Mouse (Mus musculus) adrenal gland, adult 18-20 months (tissue): ENCODE measurements around the gene Tle2. TPM values are rescaled to one million over a fixed set of nuclear protein-coding genes. Genes with fewer than 3 reads are reported as not detected.

ENCODE experiments used
- DNase-seq, 2 experiments: peaks; one replicate each; pipeline ENCODE4 v3.0.0; 2021 to 2022; ENCODE audit warnings: low spot score in 2 of 2
- total RNA-seq, 2 experiments: library from RNA; stranded (reverse); gene quantifications; 1 replicate in 1 of 2; 2 replicates in 1 of 2; pipeline ENCODE4 v1.2.3; 2021

The Tle2 gene
- total RNA-seq, 2 experiments from 2014 or later, result 58.2 to 65.6 TPM

- DNase-seq, result no peak
Measured at GRCm38 (mm10) chr10:81604019-81604967, 29.9 kb downstream of the Tle2 start.

DNA sequence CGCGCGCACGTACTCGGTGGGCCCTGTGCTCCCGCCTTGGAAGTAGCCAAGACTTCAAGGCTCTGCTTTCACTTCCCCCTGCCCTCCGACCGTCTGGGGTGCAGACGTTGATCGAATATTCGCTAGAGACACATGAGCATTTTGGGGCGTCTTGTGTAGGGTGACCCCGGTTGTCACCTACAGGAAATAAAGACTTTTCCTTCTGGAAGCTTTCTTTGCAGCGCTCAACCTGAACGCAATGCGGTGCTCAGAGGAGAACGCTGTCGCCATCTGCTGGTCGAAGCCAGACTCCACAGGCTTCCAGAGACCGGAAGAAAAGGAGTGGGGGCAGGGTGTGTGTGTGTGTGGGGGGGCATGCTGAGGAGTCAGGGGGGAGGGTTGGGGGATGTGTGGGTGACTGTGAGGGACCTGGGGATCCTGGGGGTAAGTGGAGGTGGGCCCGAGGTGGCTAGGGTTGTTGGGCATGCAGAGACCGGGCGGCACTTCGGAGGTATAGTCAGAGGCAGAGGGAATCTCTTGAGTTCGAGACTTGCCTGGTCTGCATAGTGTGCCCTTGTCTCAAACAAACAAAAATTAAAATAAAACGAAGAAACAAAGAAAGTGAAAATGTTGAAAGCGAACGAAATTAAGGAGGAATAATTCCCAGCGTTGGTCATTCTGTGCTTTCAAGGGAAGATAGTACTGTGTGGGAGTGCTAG lies 30.8 kb downstream of the Tle2 start:
- DNase-seq, result peak; percentile 81 to 84

DNA sequence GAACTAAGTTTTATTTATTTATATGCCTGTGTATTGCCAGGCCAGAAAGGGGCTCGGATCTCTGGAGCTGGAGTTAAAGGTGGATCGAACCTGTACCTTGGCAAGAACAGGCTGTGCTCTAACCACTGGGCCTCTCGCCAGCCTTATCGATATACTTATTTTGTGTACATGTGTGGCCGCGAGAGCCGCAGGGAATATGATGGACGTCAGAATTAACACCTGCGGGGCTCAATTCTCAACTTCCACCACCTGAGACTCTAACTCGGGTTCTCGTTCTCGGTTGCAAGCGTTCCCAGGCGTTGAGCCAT lies 31.3 kb downstream of the Tle2 start:
- DNase-seq, result no peak

GRCm38 (mm10) chr10:81605974-81606751 lies 31.8 kb downstream of the Tle2 start, which contains the start of gene BC025920:
Gene BC025920, plus strand, starts transcription at chr10:81606270.
- peak; percentile 80 to 82 for DNase-seq

GRCm38 (mm10) chr10:81608308-81608707 lies 33.9 kb downstream of the Tle2 start:
- no peak for DNase-seq

GRCm38 (mm10) chr10:81612779-81613178 lies 38.4 kb downstream of the Tle2 start:
- no peak for DNase-seq

DNA sequence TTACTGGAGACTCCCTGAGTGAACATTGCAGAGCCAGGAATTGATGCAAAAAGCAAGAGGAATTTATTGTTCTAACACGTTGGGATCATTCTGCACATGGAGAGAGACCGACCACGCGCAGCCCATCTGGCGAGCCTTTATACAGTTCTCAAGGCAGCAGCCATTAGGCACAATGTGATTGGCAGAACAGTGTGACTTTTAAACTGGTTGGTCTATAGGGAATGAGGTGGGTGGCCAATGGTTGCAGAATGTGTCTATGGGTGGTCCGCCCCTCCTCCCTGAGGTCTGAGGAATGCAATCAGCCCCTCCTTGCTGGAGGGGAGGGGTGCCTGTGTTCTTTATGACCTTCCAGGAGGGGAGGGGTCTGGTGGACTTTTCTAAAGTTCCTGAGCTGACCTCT lies 41.1 kb downstream of the Tle2 start:
- DNase-seq, result no peak

DNA sequence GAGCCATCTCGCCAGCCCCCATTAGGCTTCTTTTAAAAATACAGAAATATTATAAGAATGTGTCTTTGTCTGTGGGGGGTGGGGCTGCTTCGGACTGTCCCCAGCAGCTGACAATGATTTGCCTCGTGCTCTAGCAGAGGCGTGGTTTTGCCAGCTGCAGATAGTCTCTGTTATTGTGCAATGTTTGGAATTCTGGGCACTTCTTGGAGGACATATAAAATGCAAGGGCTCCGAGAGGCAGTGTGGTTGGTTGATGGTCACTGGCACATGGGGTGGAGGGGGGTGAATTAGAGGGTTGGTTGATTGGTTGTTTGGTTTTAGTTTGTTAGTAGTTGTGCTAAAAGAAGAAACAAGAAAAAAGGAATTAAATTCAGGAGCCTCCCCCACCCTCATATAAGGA lies 45.6 kb downstream of the Tle2 start:
- no peak for DNase-seq

DNA sequence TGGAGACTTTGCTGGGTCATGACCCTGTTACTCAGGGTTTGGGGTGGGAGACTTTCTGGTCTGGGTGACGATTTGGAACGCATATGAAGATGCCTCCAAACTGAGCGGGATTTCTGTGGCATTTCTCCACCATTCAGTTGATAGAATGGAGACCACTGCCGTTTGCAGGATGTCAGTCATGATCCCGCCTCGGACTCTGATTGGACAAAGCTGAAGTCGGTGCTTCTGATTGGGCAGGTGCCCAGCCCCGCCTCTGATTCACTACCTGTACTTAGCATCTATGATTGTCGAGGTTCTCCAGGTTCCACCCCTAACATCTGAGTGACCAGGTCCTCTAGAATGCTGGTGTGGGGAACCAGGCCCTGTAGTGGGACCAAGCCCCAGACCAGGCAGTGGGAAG lies 46.4 kb downstream of the Tle2 start:
- DNase-seq, result no peak

DNA sequence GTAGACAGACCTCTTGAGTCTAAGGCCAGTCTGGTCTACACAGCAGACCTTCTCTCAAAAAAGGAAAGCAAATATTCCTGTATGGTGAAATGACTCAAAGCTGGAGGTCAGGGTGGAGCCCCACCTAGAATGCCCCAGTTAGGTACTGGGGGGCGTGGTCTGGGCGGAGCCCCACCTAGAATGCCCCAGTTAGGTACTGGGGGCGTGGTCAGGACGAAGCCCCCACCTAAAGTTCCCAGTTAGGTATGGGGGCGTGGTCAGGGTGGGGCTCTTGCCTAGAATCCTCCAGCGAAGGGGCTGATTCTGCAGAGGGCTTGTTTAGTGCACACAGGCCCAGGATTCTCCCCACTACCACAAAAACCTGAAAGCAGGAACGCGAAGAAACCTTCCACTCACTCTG lies 49.1 kb downstream of the Tle2 start:
- no peak for DNase-seq

DNA sequence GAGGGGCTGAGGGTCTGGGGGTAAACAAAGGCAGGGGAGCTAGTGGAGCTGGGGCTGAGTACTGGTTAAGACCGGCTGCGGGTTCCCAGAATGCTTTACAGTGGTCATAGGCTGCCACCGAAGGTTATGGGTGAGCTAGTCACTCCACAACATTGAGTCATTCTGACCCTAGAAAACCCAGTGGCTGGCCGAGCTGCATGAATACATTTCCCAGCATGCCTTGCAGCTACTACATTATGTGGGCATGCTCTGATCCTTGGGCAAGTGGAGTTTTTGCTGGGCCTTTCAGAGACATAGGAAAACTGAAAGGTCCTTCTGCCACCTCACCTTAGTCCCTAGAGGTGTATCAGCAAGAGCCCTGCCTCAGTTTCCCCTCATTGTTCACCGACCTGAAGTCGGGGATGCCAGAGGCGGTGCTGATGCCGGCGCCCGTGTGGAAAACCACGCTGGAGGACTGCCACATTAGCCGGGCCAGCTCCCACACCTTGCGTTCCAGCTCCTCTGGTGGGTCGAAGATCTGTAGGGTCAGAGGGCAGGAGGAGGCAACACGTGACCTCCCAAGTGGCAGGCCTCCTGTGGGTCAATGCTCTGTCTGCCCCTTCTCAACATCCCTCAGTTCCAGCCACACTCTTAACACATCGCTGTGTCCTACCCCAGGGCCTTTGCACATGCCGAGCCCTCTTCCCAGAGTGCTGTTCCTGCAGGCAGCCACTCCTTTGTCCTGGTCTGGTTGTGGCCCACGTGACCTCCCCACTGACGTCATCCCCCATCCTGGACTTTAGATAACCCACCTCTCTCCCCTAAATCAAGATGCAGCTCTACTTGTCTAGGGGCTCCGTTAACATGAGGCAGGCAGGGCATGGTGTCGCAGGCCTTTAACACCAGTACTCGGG lies 52.0 kb downstream of the Tle2 start:
- no peak for DNase-seq

DNA sequence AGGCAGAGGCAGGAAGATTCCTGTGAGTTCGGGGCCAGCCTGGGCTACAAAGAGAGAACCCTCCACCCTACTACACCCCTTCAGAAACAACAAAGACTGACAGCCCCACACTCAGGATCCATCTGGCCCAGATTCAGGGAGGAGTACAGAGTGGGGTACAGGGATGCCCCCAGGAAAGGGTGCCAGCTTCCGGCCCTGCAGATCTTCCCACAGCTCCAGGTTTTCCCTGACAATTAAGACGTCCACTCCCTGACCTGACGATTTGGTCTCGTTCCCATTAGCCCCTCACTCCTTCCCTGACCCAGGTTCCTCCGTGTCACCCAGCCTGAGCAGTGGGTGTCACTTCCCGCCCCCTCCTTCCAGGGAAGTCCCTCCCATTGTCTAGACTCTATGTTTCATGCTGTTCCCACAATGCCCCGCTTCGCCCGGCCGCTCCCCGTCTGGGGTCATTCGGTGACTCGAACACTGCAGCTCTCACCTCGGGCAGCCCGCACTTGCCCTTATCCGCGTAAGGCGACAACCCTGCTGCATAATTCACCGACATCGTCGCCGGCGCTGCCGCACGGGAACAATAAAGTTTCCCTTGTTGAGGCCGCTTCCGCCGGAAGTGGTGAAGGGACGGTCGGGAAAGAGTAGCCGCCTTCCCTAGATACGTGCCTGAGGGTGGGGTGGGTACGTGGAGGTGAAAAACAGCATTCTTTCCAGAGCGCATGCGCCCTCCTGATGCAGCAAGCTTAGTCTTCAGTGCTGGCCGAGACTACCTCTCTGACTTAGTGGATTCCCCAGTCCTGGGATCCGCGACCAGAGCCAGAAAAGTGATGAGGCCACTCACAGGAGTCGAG lies 52.9 kb downstream of the Tle2 start, which contains the start of gene Sirt6:
TSS of gene Sirt6 (minus strand) at position 804 of the 842 bp plus-strand sequence.
- peak; percentile 84 to 87 for DNase-seq

DNA sequence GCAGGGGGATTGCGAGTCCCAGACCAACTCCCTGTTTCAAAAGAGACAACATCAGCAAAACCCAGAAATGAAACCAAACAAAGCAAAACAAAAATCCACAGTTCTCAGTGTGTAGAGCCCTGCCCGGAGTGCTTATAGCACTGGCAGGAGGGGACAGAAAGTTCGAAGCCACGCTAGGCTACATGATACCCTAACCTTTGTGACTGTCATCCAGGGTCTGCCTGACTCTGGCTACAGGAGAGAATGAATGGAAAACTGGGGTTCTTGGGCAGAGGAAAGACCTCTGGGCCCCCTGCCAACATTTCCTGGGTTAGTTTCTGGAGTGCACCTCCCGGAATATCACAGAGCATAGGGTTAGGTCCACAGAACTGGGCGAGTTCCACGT lies 53.5 kb downstream of the Tle2 start:
- peak in 1 of 2 experiments; percentile 26 for DNase-seq

GRCm38 (mm10) chr10:81628390-81628789 lies 54.0 kb downstream of the Tle2 start, which contains the start of gene Ankrd24:
Gene Ankrd24, plus strand, starts transcription at chr10:81628540.
- no peak for DNase-seq

GRCm38 (mm10) chr10:81633253-81634099 lies 59.1 kb downstream of the Tle2 start:
- peak; percentile 74 to 81 for DNase-seq

- no peak for DNase-seq
Measured at GRCm38 (mm10) chr10:81636338-81636737, 62.0 kb downstream of the Tle2 start.

DNA sequence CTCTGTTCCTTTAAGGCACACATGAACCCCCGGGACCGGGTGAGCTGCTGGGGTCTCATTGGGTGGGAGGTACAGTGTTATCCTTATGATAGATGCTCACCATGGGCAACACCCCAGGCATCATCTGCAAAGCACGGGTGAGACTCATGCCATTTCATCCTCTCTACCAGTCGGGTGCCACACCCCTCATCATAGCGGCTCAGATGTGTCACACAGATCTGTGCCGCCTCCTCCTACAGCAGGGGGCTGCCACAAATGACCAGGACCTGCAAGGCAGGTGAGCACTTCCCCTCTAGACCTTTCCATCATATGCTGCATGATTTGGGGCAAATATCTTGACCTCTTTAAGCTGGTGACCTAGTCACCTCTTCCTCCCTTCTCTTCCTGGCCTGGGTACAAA lies 63.7 kb downstream of the Tle2 start:
- DNase-seq, result no peak
